Mouse (Mus musculus): ENCODE data around the gene Nsun2. TPM values are rescaled to one million over a fixed set of nuclear protein-coding genes. Genes with fewer than 3 reads are reported as not detected.
A peak's percentile ranks its signal among the peaks of the same experiment; 100 is the strongest.

The Nsun2 gene
- polyA plus RNA-seq, 1 experiment from 2014 or later = 67.9 TPM

GRCm38 (mm10) chr13:69543595-69543994, 10.0 kb downstream of the Nsun2 start:
- H3K27me3 ChIP-seq (ENCODE audit: control insufficient read depth, insufficient read depth, low read depth, low read length) = no peaks in the 10 kb centered on the region
- 0 out of 2 replicates have a peak, but pooled peaks have one; percentile 9 for ATAC-seq
- H3K4me2 ChIP-seq (ENCODE audit: low read length) = peak overlapping the region; percentile 20
- H3K9ac ChIP-seq (ENCODE audit: low read depth, low read length) = no peak overlapping the region
- H3K9me3 ChIP-seq (replicated peaks; ENCODE audit: control insufficient read depth, low read length, poor library complexity, severe bottlenecking) = no peaks in the 10 kb centered on the region
- peaks cover 15% of the 10 kb centered on the region for H3K4me1 ChIP-seq (ENCODE audit: control insufficient read depth, insufficient read depth, low read length)
- no peak overlapping the region for H3K27ac ChIP-seq (ENCODE audit: low read length)
- H3K4me3 ChIP-seq (ENCODE audit: low read depth, low read length) = no peak overlapping the region
- WGBS = 48% methylated on average over 12 of the region's 12 CpGs
- H3K36me3 ChIP-seq (ENCODE audit: control insufficient read depth, insufficient read depth, low read length) = no peaks in the 10 kb centered on the region

GRCm38 (mm10) chr13:69545019-69545418, 11.5 kb downstream of the Nsun2 start:
- H3K4me1 ChIP-seq (ENCODE audit: control insufficient read depth, insufficient read depth, low read length) = peaks cover 15% of the 10 kb centered on the region
- no peak overlapping the region for H3K4me3 ChIP-seq (ENCODE audit: low read depth, low read length)
- H3K9ac ChIP-seq (ENCODE audit: low read depth, low read length) = no peak overlapping the region
- WGBS = 25% methylated on average over 3 of the region's 3 CpGs
- H3K9me3 ChIP-seq (replicated peaks; ENCODE audit: control insufficient read depth, low read length, poor library complexity, severe bottlenecking) = no peaks in the 10 kb centered on the region
- H3K4me2 ChIP-seq (ENCODE audit: low read length) = no peak overlapping the region
- no peaks in the 10 kb centered on the region for H3K27me3 ChIP-seq (ENCODE audit: control insufficient read depth, insufficient read depth, low read depth, low read length)
- no peak overlapping the region for H3K27ac ChIP-seq (ENCODE audit: low read length)
- ATAC-seq = 0 out of 2 replicates have a peak, but pooled peaks have one; percentile 16
- no peaks in the 10 kb centered on the region for H3K36me3 ChIP-seq (ENCODE audit: control insufficient read depth, insufficient read depth, low read length)

- WGBS = 69% methylated on average over 16 of the region's 16 CpGs
- Histone ChIP-seq H3K36me3 (ENCODE audit: control insufficient read depth, insufficient read depth, low read length) (no peaks in the 10 kb centered on the region), H3K4me2 (ENCODE audit: low read length) (no peak overlapping the region)
Measured at GRCm38 (mm10) chr13:69547488-69548180, 14.1 kb downstream of the Nsun2 start.

DNA sequence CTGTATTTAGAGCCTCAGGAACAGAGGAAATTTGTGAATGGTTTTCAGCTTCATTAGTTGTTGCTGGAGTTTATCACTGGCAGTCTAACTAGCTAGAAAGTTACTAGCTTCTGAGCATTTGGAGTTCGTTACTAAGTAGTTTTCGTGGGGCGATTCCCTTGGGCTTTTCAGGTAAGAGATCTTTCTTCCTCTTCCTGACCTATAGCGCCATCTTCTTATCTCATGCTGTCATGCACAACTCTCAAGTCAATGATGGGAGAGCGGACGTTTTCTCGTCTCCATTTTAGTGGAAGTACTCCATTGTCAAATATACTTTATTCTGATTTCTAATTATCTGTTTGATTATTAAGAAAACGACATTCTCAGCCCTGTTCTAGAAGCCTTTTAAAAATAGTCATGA, 16.4 kb downstream of the Nsun2 start:
- no peaks in the 10 kb centered on the region for H3K9me3 ChIP-seq (replicated peaks; ENCODE audit: control insufficient read depth, low read length, poor library complexity, severe bottlenecking)
- H3K9ac ChIP-seq (ENCODE audit: low read depth, low read length) = no peak overlapping the region
- 47% methylated on average over 8 of the region's 8 CpGs for WGBS
- no peak overlapping the region for H3K27ac ChIP-seq (ENCODE audit: low read length)
- no peaks in the 10 kb centered on the region for H3K36me3 ChIP-seq (ENCODE audit: control insufficient read depth, insufficient read depth, low read length)
- H3K27me3 ChIP-seq (ENCODE audit: control insufficient read depth, insufficient read depth, low read depth, low read length) = no peaks in the 10 kb centered on the region
- H3K4me2 ChIP-seq (ENCODE audit: low read length) = no peak overlapping the region
- H3K4me1 ChIP-seq (ENCODE audit: control insufficient read depth, insufficient read depth, low read length) = no peaks in the 10 kb centered on the region
- no peak for ATAC-seq
- no peak overlapping the region for H3K4me3 ChIP-seq (ENCODE audit: low read depth, low read length)

More at GRCm38 (mm10) chr13:69547488-69548180, 14.1 kb downstream of the Nsun2 start:
- Histone ChIP-seq H3K9me3 (replicated peaks; ENCODE audit: control insufficient read depth, low read length, poor library complexity, severe bottlenecking) (no peaks in the 10 kb centered on the region), H3K27ac (ENCODE audit: low read length) (no peak overlapping the region), H3K4me3 (ENCODE audit: low read depth, low read length) (no peak overlapping the region), H3K4me1 (ENCODE audit: control insufficient read depth, insufficient read depth, low read length) (peaks cover 11% of the 10 kb centered on the region), H3K27me3 (ENCODE audit: control insufficient read depth, insufficient read depth, low read depth, low read length) (no peaks in the 10 kb centered on the region), H3K9ac (ENCODE audit: low read depth, low read length) (no peak overlapping the region)
- no peak for ATAC-seq

DNA sequence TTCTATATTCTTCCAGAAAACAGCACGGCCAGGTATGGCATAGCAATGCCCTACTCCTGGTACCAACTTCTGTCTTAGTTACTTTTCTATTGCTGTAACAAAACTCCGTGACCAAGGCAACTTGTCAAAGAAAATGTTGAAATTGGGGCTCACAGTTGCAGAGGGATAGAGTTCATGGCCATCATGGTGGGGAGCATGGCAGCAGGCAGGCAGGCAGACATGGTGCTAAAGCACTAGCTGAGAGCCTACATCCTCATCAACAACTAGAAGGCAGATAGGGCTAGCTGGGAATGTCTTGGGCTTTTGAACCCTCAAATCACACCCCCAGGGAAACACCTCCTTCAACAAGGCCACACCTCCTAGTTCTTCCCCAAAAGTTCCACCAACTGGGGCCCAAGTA, 17.3 kb downstream of the Nsun2 start:
- ATAC-seq = no peak
- Histone ChIP-seq H3K9ac (ENCODE audit: low read depth, low read length) (no peak overlapping the region), H3K27me3 (ENCODE audit: control insufficient read depth, insufficient read depth, low read depth, low read length) (no peaks in the 10 kb centered on the region), H3K4me3 (ENCODE audit: low read depth, low read length) (no peak overlapping the region), H3K4me1 (ENCODE audit: control insufficient read depth, insufficient read depth, low read length) (no peaks in the 10 kb centered on the region), H3K27ac (ENCODE audit: low read length) (no peak overlapping the region), H3K4me2 (ENCODE audit: low read length) (no peak overlapping the region), H3K36me3 (ENCODE audit: control insufficient read depth, insufficient read depth, low read length) (no peaks in the 10 kb centered on the region), H3K9me3 (replicated peaks; ENCODE audit: control insufficient read depth, low read length, poor library complexity, severe bottlenecking) (no peaks in the 10 kb centered on the region)
- 81% methylated on average over 2 of the region's 2 CpGs for WGBS

DNA sequence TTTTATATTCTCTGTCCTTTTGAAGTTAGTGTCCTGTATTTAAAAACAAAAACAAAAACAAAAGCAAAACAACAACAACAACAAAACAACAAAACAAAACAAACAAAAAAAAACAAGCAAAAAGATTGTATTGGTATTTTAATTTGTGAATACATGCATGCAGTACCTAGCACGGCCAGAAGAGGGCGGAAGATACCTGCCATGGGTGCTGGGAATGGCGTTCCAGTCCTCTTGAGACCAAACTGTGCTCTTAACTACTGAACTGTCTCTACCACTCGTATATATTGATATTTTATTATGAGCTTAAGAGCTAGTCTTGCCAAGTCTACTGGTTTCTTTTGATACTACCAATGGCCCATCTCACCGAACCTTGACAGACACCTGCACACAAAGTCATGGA, 19.5 kb downstream of the Nsun2 start:
- WGBS = 23% methylated on average over 5 of the region's 5 CpGs

DNA sequence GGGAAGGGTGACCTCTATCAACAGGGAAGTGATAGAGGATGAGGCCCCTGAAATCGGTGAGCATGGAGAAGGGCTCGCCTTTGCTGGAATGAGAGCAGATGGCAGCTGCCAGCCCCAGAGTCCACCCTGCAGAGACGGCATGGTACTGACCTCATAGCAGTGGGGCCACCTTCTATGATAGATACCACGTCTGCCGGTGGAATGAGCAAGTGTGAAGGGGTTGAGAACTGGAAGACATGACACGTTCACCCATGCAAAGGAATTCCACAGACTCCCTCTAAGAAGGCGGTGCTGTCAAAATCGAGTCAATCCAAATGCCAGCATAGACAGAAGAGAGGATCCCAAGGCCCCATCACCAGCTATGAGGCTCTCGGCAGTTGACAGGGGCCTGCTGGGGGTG, 20.7 kb downstream of the Nsun2 start:
- Histone ChIP-seq H3K9ac (ENCODE audit: low read depth, low read length) (no peak overlapping the region), H3K27me3 (ENCODE audit: control insufficient read depth, insufficient read depth, low read depth, low read length) (no peaks in the 10 kb centered on the region), H3K4me3 (ENCODE audit: low read depth, low read length) (no peak overlapping the region), H3K27ac (ENCODE audit: low read length) (no peak overlapping the region), H3K9me3 (replicated peaks; ENCODE audit: control insufficient read depth, low read length, poor library complexity, severe bottlenecking) (no peaks in the 10 kb centered on the region), H3K4me1 (ENCODE audit: control insufficient read depth, insufficient read depth, low read length) (peaks cover 3% of the 10 kb centered on the region; the same call in 1 of the 2 replicates), H3K4me2 (ENCODE audit: low read length) (no peak overlapping the region), H3K36me3 (ENCODE audit: control insufficient read depth, insufficient read depth, low read length) (no peaks in the 10 kb centered on the region)
- 86% methylated on average over 9 of the region's 9 CpGs for WGBS
- ATAC-seq = no peak

More for the DNA sequence above, 19.5 kb downstream of the Nsun2 start:
- no peaks in the 10 kb centered on the region for H3K27me3 ChIP-seq (ENCODE audit: control insufficient read depth, insufficient read depth, low read depth, low read length)
- no peak overlapping the region for H3K4me2 ChIP-seq (ENCODE audit: low read length)
- no peak overlapping the region for H3K4me3 ChIP-seq (ENCODE audit: low read depth, low read length)
- ATAC-seq = no peak
- no peaks in the 10 kb centered on the region for H3K9me3 ChIP-seq (replicated peaks; ENCODE audit: control insufficient read depth, low read length, poor library complexity, severe bottlenecking)
- no peak overlapping the region for H3K9ac ChIP-seq (ENCODE audit: low read depth, low read length)
- no peaks in the 10 kb centered on the region for H3K4me1 ChIP-seq (ENCODE audit: control insufficient read depth, insufficient read depth, low read length)
- no peaks in the 10 kb centered on the region for H3K36me3 ChIP-seq (ENCODE audit: control insufficient read depth, insufficient read depth, low read length)
- no peak overlapping the region for H3K27ac ChIP-seq (ENCODE audit: low read length)

DNA sequence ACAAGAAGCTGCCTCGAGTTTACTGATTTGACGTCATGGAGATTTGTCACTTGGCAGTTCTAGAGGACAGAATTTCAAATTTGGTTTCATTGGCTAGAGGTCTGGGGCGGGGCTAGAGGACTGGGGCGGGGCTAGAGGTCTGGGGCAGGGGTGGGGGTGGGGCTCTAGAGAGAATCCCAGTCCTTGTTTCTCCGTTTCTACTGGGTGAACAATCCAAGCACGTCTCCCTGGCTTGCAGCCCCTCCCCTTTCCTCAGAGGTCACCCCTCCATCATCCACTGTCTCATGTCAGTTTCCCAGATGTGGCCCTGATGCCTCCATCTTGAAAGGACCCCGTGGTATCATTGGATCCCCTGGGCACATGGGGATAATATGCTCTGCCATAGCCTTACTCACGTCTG, 21.5 kb downstream of the Nsun2 start:
- Histone ChIP-seq H3K36me3 (ENCODE audit: control insufficient read depth, insufficient read depth, low read length) (no peaks in the 10 kb centered on the region), H3K4me3 (ENCODE audit: low read depth, low read length) (no peak overlapping the region), H3K9me3 (replicated peaks; ENCODE audit: control insufficient read depth, low read length, poor library complexity, severe bottlenecking) (no peaks in the 10 kb centered on the region), H3K4me2 (ENCODE audit: low read length) (no peak overlapping the region), H3K4me1 (ENCODE audit: control insufficient read depth, insufficient read depth, low read length) (peaks cover 9% of the 10 kb centered on the region), H3K27me3 (ENCODE audit: control insufficient read depth, insufficient read depth, low read depth, low read length) (no peaks in the 10 kb centered on the region), H3K27ac (ENCODE audit: low read length) (no peak overlapping the region), H3K9ac (ENCODE audit: low read depth, low read length) (no peak overlapping the region)
- WGBS = 23% methylated on average over 8 of the region's 8 CpGs
- no peak for ATAC-seq

- Histone ChIP-seq H3K4me1 (ENCODE audit: control insufficient read depth, insufficient read depth, low read length) (peaks cover 9% of the 10 kb centered on the region), H3K36me3 (ENCODE audit: control insufficient read depth, insufficient read depth, low read length) (no peaks in the 10 kb centered on the region), H3K9ac (ENCODE audit: low read depth, low read length) (no peak overlapping the region), H3K27me3 (ENCODE audit: control insufficient read depth, insufficient read depth, low read depth, low read length) (no peaks in the 10 kb centered on the region), H3K27ac (ENCODE audit: low read length) (no peak overlapping the region), H3K4me3 (ENCODE audit: low read depth, low read length) (no peak overlapping the region), H3K9me3 (replicated peaks; ENCODE audit: control insufficient read depth, low read length, poor library complexity, severe bottlenecking) (no peaks in the 10 kb centered on the region), H3K4me2 (ENCODE audit: low read length) (no peak overlapping the region)
- 86% methylated on average over 6 of the region's 6 CpGs for WGBS
- no peak for ATAC-seq
Measured at GRCm38 (mm10) chr13:69555957-69556482, 22.5 kb downstream of the Nsun2 start.

All from midbrain, embryonic 16.5 days (tissue).